Mouse (Mus musculus) forebrain, embryonic 14.5 days (tissue): ENCODE data around the gene Arsa. TPM values are rescaled to one million over a fixed set of nuclear protein-coding genes. Genes with fewer than 3 reads are reported as not detected.

Source experiments
- ATAC-seq: fragments of 200-750 bp; cut with Nextera tagmentation; 2 replicates; pipeline ENCODE4 v1.8.0; 2017; ENCODE audit warnings: mild to moderate bottlenecking, moderate library complexity
- DNase-seq: peaks from one replicate; pipeline ENCODE4 v3.0.0-alpha.2; 2015; ENCODE audit warnings: low spot score
- H3K27ac ChIP-seq: fragments of 300-500 bp; sonication (generic); 2 replicates; pipeline ENCODE4 v1.5.1; 2014; ENCODE audit warnings: low read depth, mild to moderate bottlenecking, control low read depth, low read length, moderate library complexity
- H3K27me3 ChIP-seq: fragments of 300-500 bp; sonication (generic); replicated peaks from 2 replicates; pipeline ENCODE4 v1.6.1; 2014; ENCODE audit warnings: low read length, control low read depth, mixed read lengths; ENCODE audit not compliant: control insufficient read depth, insufficient read depth
- H3K36me3 ChIP-seq: fragments of 300-500 bp; sonication (generic); 2 replicates; pipeline ENCODE4 v1.6.1; 2014; ENCODE audit warnings: low read length, control low read depth; ENCODE audit not compliant: control insufficient read depth, insufficient read depth
- H3K4me1 ChIP-seq: fragments of 300-500 bp; sonication (generic); 2 replicates; pipeline ENCODE4 v1.6.1; 2014; ENCODE audit warnings: antibody characterized with exemption, low read length, control low read depth; ENCODE audit not compliant: control insufficient read depth, insufficient read depth
- H3K4me2 ChIP-seq: fragments of 300-500 bp; sonication (generic); 2 replicates; pipeline ENCODE4 v1.6.1; 2014; ENCODE audit warnings: mild to moderate bottlenecking, control low read depth, low read length
- H3K4me3 ChIP-seq: fragments of 300-500 bp; sonication (generic); 2 replicates; pipeline ENCODE4 v1.5.1; 2014; ENCODE audit warnings: low read depth, low read length, control low read depth
- H3K9ac ChIP-seq: fragments of 300-500 bp; sonication (generic); 2 replicates; pipeline ENCODE4 v1.6.1; 2014; ENCODE audit warnings: mild to moderate bottlenecking, low read length, control low read depth, moderate library complexity
- H3K9me3 ChIP-seq: fragments of 300-500 bp; sonication (generic); replicated peaks from 2 replicates; pipeline ENCODE4 v1.6.1; 2016; ENCODE audit warnings: low read length, control low read depth, mixed read lengths; ENCODE audit not compliant: control insufficient read depth
- WGBS: fragments of 180-500 bp; shearing (Covaris S2); extraction: QIAGEN DNeasy Blood & Tissue Kit; methylation state at CpG from one replicate; pipeline ENCODE4 v1.1.7; 2014; 5-methylcytosine and 5-hydroxymethylcytosine counted together
- polyA plus RNA-seq: library from polyadenylated mRNA; unstranded; fragments of >200 nt; fragmentation: Nextera tagmentation; extraction: Ambion mirVana; gene quantifications from 2 replicates; pipeline ENCODE4 v1.2.1, GENCODE M21; 2014

The Arsa gene
- polyA plus RNA-seq, 1 experiment from 2014 or later, result 14.0 TPM

GRCm38 (mm10) chr15:89521951-89522350 is 44.7 kb upstream of the Arsa start:
- DNase-seq, result no peak
- 82% methylated on average over 7 of the region's 7 CpGs for WGBS
- ATAC-seq, result no peak
- H3K9me3 ChIP-seq, result no peaks in the 10 kb centered on the region
- H3K4me1 ChIP-seq, result no peaks in the 10 kb centered on the region; the same call in 1 of the 2 replicates
- H3K36me3 ChIP-seq, result no peaks in the 10 kb centered on the region
- H3K27me3 ChIP-seq, result peaks cover 12% of the 10 kb centered on the region; the same call in 1 of the 2 replicates
- no peak overlapping the region for H3K4me2 ChIP-seq
- H3K27ac ChIP-seq, result no peak overlapping the region
- no peak overlapping the region for H3K4me3 ChIP-seq
- H3K9ac ChIP-seq, result no peak overlapping the region

GRCm38 (mm10) chr15:89512679-89513078 is 35.5 kb upstream of the Arsa start:
- WGBS, result 74% methylated on average over 4 of the region's 4 CpGs
- DNase-seq, result no peak

GRCm38 (mm10) chr15:89507751-89508150 is 30.5 kb upstream of the Arsa start:
- DNase-seq, result no peak
- Histone ChIP-seq H3K27me3 (no peaks in the 10 kb centered on the region), H3K4me3 (no peak overlapping the region), H3K36me3 (peaks cover 10% of the 10 kb centered on the region; the same call in 1 of the 2 replicates), H3K9ac (no peak overlapping the region), H3K27ac (no peak overlapping the region), H3K4me1 (no peaks in the 10 kb centered on the region), H3K9me3 (no peaks in the 10 kb centered on the region), H3K4me2 (no peak overlapping the region)
- 92% methylated on average over 8 of the region's 8 CpGs for WGBS
- no peak for ATAC-seq

More at GRCm38 (mm10) chr15:89512679-89513078, 35.5 kb upstream of the Arsa start:
- no peaks in the 10 kb centered on the region for H3K36me3 ChIP-seq
- H3K4me2 ChIP-seq, result no peak overlapping the region
- H3K9me3 ChIP-seq, result no peaks in the 10 kb centered on the region
- H3K4me3 ChIP-seq, result no peak overlapping the region
- H3K27me3 ChIP-seq, result no peaks in the 10 kb centered on the region
- no peak for ATAC-seq
- no peak overlapping the region for H3K27ac ChIP-seq
- H3K9ac ChIP-seq, result no peak overlapping the region
- H3K4me1 ChIP-seq, result no peaks in the 10 kb centered on the region

GRCm38 (mm10) chr15:89504838-89505237 is 27.6 kb upstream of the Arsa start:
- Histone ChIP-seq H3K27ac (no peak overlapping the region), H3K4me1 (no peaks in the 10 kb centered on the region), H3K4me2 (no peak overlapping the region), H3K9me3 (no peaks in the 10 kb centered on the region), H3K4me3 (no peak overlapping the region), H3K9ac (no peak overlapping the region), H3K27me3 (peaks cover 3% of the 10 kb centered on the region; the same call in 1 of the 2 replicates), H3K36me3 (peaks cover 10% of the 10 kb centered on the region; the same call in 1 of the 2 replicates)
- WGBS, result 95% methylated on average over 9 of the region's 9 CpGs
- ATAC-seq, result no peak
- no peak for DNase-seq

- ATAC-seq, result no peak
- H3K4me2 ChIP-seq, result no peak overlapping the region
- H3K4me3 ChIP-seq, result no peak overlapping the region
Measured at GRCm38 (mm10) chr15:89501321-89501720, 24.1 kb upstream of the Arsa start.

GRCm38 (mm10) chr15:89500221-89500791 is 23.1 kb upstream of the Arsa start:
- Histone ChIP-seq H3K9me3 (no peaks in the 10 kb centered on the region), H3K27ac (no peak overlapping the region), H3K4me2 (peak overlapping the region; percentile 85), H3K9ac (peak overlapping the region; percentile 79), H3K27me3 (peaks cover 7% of the 10 kb centered on the region), H3K36me3 (peaks cover 10% of the 10 kb centered on the region; the same call in 1 of the 2 replicates), H3K4me1 (peaks cover 8% of the 10 kb centered on the region; the same call in 1 of the 2 replicates), H3K4me3 (peak overlapping the region; percentile 73)
- peak; percentile 38 for ATAC-seq
- DNase-seq, result peak; percentile 56
- under 1% methylated on average over 35 of the region's 35 CpGs for WGBS

More at GRCm38 (mm10) chr15:89501321-89501720, 24.1 kb upstream of the Arsa start:
- Histone ChIP-seq H3K36me3 (peaks cover 10% of the 10 kb centered on the region; the same call in 1 of the 2 replicates), H3K9ac (no peak overlapping the region), H3K27ac (no peak overlapping the region), H3K27me3 (peaks cover 7% of the 10 kb centered on the region), H3K9me3 (no peaks in the 10 kb centered on the region), H3K4me1 (peaks cover 8% of the 10 kb centered on the region; the same call in 1 of the 2 replicates)
- DNase-seq, result no peak
- 87% methylated on average over 3 of the region's 3 CpGs for WGBS

- DNase-seq (peak; percentile 82), ATAC-seq (peak; percentile 83)
- H3K36me3 ChIP-seq, result peaks cover 10% of the 10 kb centered on the region; the same call in 1 of the 2 replicates
- 0% methylated on average over 18 of the region's 60 CpGs for WGBS
- peak overlapping the region; percentile 85 for H3K4me2 ChIP-seq
- H3K27me3 ChIP-seq, result peaks cover 7% of the 10 kb centered on the region
- peaks cover 8% of the 10 kb centered on the region; the same call in 1 of the 2 replicates for H3K4me1 ChIP-seq
- no peaks in the 10 kb centered on the region for H3K9me3 ChIP-seq
- peak overlapping the region; percentile 79 for H3K9ac ChIP-seq
- H3K4me3 ChIP-seq, result peak overlapping the region; percentile 73
- peak overlapping the region; percentile 55 for H3K27ac ChIP-seq
Measured at GRCm38 (mm10) chr15:89499784-89500220, 22.6 kb upstream of the Arsa start.

- H3K36me3 ChIP-seq, result peaks cover 7% of the 10 kb centered on the region; the same call in 1 of the 2 replicates
- H3K9me3 ChIP-seq, result no peaks in the 10 kb centered on the region
- H3K27ac ChIP-seq, result peak within 1 kb of the TSS; percentile 55
- peak within 1 kb of the TSS; percentile 79 for H3K9ac ChIP-seq
- peaks cover 7% of the 10 kb centered on the region for H3K27me3 ChIP-seq
- H3K4me2 ChIP-seq, result peak within 1 kb of the TSS; percentile 85
- peak; percentile 70 for ATAC-seq
- WGBS, result under 1% methylated on average over 44 of the region's 72 CpGs
- peaks cover 8% of the 10 kb centered on the region; the same call in 1 of the 2 replicates for H3K4me1 ChIP-seq
- peak; percentile 57 for DNase-seq
- peak within 1 kb of the TSS; percentile 73 for H3K4me3 ChIP-seq
Measured at GRCm38 (mm10) chr15:89498961-89499688, 21.9 kb upstream of the Arsa start, which contains the start of gene Shank3. TSS of gene Shank3 (plus strand) at chr15:89499623.
